Mouse (Mus musculus): ENCODE measurements at regions not wholly inside any gene's neighbourhood (a gene's known extent, or its start where the extent isn't known, plus 50 kb on each side); places are given as distances from the start of the nearest gene placed in this dataset.

- no peak for DNase-seq (ENCODE audit: low read depth, low spot score)
These were observed 1732.6 kb upstream of the Gm6569 start for GRCm38 (mm10) chr15:72101730-72102129.

DNA sequence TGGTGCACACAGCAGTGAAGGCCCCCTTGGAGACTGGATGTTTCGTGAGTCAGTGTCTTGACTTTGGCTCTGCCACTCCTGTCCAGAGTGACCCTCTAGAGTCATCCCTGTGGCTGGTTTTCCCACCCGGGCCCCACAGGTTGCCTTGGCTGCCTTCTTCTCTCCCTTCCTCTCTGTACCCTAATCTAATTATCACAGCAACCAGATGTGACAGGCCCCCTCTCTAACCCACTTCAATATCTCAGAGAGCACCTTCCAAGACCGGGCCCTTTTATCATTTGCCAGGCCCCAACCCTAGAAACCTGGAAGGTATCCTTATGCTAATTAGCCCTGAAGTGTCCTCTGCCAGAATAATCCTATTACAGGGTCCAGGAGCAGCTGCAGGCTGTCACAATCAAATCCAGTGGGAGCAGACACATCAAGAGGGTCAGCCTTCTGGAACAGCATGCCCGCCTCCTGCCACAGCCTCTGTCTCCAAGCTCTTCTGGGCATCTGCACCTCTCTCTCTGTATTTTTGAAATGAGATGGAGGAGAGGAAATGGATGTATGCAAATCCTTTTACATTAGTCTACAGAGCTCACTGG lies 1728.4 kb upstream of the Gm6569 start:
- no peak for DNase-seq (ENCODE audit: low read depth, low spot score)

GRCm38 (mm10) chr15:72110520-72110919 lies 1723.8 kb upstream of the Gm6569 start:
- no peak for DNase-seq (ENCODE audit: low read depth, low spot score)

DNA sequence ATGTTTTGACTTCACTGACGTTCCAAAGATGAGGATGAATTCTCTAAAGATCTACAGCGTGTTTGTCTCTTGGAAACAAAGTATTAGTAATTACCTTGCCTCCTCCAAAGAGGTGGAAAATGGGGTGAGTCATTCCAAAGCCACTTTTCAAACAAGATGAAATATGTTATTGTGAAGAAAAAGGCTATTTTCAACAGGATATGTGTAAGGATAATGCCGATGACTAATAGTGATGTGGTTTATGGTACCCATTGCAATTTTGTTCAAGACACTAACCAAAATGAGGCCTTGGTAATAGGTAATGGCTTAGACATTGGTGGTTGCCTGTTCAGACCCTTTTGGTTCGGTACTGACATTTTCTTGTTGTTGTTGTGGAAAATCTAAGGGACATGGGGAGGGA lies 1717.6 kb upstream of the Gm6569 start:
- no peak for DNase-seq (ENCODE audit: low read depth, low spot score)

GRCm38 (mm10) chr15:72134226-72134625 lies 1700.1 kb upstream of the Gm6569 start:
- DNase-seq (ENCODE audit: low read depth, low spot score), result no peak

- no peak for DNase-seq (ENCODE audit: low read depth, low spot score)
These were observed 1698.3 kb upstream of the Gm6569 start for GRCm38 (mm10) chr15:72135992-72136617.

- no peak for DNase-seq (ENCODE audit: low read depth, low spot score)
These were observed 1694.2 kb upstream of the Gm6569 start for GRCm38 (mm10) chr15:72140122-72140521.

GRCm38 (mm10) chr15:72150581-72150980 lies 1683.8 kb upstream of the Gm6569 start:
- DNase-seq (ENCODE audit: low read depth, low spot score), result no peak

GRCm38 (mm10) chr15:72158505-72158904 lies 1675.9 kb upstream of the Gm6569 start:
- peak; percentile 64 for DNase-seq (ENCODE audit: low read depth, low spot score)

GRCm38 (mm10) chr15:72200861-72201260 lies 1633.5 kb upstream of the Gm6569 start:
- DNase-seq (ENCODE audit: low read depth, low spot score), result peak; percentile 41

- no peak for DNase-seq (ENCODE audit: low read depth, low spot score)
These were observed 1632.6 kb upstream of the Gm6569 start for GRCm38 (mm10) chr15:72201791-72202190.

DNA sequence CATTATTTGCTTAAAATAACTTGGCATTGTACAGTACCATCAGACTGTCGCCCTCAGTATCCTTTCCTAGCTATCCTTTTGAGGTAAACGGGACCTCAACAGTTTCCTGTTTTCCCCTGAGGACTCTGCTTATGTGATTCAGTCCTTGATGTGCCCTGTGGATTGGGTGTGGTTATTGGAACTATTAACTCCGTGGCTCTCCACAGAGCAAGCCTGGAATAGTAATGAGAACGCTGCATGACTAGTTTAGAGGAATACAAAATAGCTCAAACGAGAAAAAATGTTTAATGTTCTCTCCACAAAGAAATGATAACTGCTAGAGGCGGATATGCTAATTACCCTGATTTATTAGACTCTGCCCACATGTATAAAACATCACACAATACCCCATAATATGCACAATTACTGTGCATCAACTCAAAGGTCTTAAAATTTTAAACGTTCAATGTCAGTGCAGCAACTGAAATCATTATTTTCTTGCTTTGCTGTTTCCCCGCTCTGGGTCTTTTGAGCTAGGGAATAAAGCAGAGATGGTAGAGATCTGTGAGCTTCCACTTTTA lies 1629.0 kb upstream of the Gm6569 start:
- no peak for DNase-seq (ENCODE audit: low read depth, low spot score)

- peak; percentile 53 for DNase-seq (ENCODE audit: low read depth, low spot score)
These were observed 1628.4 kb upstream of the Gm6569 start for GRCm38 (mm10) chr15:72205950-72206349.

GRCm38 (mm10) chr15:72207589-72207988 lies 1626.8 kb upstream of the Gm6569 start:
- DNase-seq (ENCODE audit: low read depth, low spot score), result no peak

DNA sequence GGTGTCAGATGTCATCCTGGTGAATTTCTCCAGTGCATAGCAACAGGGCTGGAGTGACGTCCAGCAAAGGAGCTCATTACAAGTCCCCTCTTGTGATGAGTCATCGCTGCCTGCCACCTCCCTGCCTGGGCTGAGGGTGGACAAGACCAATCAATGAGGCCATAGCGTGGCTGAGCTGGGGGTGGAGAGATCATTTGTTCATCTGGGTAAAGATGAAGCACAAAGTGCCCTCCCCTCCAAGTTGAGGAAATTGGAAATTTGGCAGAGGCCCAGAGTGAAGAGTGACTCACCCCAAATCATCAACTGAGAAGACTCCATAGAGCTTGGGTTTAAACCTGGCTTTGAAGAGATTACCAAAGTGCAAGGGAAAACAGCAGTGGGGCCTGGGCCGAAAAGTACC lies 1626.3 kb upstream of the Gm6569 start:
- DNase-seq (ENCODE audit: low read depth, low spot score), result no peak

DNA sequence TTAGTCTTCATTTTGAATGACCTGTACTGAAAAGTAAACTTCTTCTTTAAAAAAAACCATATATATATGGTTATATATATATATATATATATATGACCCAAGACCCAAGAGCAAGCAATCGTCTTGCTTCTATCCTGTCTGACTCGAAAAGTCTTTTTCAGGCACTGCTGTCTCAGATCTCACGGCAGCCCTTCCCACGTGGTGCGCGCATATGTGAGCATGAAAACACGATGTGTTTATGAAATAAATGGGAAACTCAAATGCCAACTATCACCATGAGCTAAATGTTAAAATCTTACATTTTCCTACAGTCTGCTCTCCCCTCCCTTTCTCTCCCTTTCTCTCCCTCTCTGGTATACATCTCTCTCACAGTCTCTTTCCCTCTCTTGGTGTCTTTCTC lies 1625.4 kb upstream of the Gm6569 start:
- no peak for DNase-seq (ENCODE audit: low read depth, low spot score)

DNA sequence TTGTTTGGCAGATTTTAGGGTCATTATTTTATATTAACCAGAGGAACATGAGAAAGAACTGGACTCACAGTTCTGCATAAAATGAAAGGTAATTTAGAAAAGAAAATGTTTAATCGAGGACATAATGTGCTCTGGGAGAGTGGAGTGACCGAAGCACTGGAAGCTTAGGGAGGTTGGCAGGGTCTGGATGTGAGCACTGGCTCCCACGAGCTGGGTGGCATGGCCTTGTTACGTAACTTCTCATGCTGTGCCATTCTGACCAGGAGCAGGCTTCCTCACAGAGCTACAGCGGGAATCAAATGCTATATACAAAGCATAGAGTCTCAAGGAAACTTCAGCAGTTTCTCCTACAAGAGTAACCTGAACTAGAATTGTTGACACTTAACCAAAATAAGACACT lies 1616.6 kb upstream of the Gm6569 start:
- no peak for DNase-seq (ENCODE audit: low read depth, low spot score)

DNA sequence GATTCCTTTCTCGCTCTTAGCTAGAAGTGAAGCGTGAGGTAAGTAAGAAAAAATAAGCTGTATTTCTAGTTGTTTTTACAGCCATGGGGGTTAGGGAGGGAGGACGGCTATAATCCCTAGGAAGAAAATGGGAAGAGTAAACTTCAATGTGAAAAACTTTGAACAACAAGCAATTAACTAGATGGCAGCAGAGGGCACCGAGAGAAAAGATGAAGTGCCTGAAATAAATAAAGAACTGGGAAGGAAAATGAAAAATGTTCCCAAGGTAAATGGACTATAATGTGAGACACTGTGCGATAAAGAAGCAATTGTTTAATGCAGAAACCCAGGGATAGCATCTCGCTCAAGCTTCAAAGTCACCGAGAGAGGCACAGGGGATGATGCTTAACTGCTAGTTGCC lies 1614.4 kb upstream of the Gm6569 start:
- DNase-seq (ENCODE audit: low read depth, low spot score), result no peak

GRCm38 (mm10) chr15:72220786-72221185 lies 1613.6 kb upstream of the Gm6569 start:
- DNase-seq (ENCODE audit: low read depth, low spot score), result no peak

DNA sequence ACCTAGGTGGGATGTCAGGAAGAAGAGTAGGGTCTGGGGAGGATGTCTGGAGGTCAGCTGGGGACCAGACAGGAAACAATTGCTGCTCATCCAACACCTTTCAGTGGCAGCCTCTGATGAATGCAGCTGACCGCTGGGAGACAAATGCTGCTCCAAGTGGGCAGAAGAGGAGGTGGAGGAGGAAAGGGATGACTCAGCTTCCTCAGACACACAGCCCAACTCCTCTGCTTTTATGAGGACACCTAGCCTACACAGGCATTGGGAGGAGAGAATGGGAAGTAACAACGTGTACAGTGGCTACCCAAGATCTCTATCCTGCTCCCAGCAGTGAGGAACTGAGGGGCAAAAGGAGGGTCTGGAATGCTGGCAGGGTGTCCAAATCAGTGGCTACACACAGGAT lies 1602.0 kb upstream of the Gm6569 start:
- no peak for DNase-seq (ENCODE audit: low read depth, low spot score)

- DNase-seq (ENCODE audit: low read depth, low spot score), result no peak
These were observed 1569.7 kb upstream of the Gm6569 start for GRCm38 (mm10) chr15:72264619-72265018.

- DNase-seq (ENCODE audit: low read depth, low spot score), result no peak
These were observed 1550.5 kb upstream of the Gm6569 start for GRCm38 (mm10) chr15:72283846-72284245.

GRCm38 (mm10) chr15:72296648-72297047 lies 1537.7 kb upstream of the Gm6569 start:
- DNase-seq (ENCODE audit: low read depth, low spot score), result no peak
